Mouse (Mus musculus) kidney, embryonic 14.5 days (tissue): ENCODE data around the gene Gm13695. TPM values are rescaled to one million over a fixed set of nuclear protein-coding genes. Genes with fewer than 3 reads are reported as not detected.
"Not testable (repeated sequence)": the region's sequence is repeated elsewhere in the genome, so short reads cannot be mapped to it uniquely, and the experiment has no call there.

ENCODE experiments used
- ATAC-seq: fragments of 200-750 bp; cut with Nextera tagmentation; 2 replicates; pipeline ENCODE4 v1.8.0; 2017; ENCODE audit warnings: moderate number of reproducible peaks, mild to moderate bottlenecking, moderate TSS enrichment, moderate library complexity; ENCODE audit not compliant: low FRiP score, low TSS enrichment
- H3K27ac ChIP-seq: fragments of 300-500 bp; sonication (generic); 2 replicates; pipeline ENCODE4 v1.5.1; 2014; ENCODE audit warnings: low read depth, mild to moderate bottlenecking, low read length, moderate library complexity, mixed read lengths
- H3K27me3 ChIP-seq: fragments of 300-500 bp; sonication (generic); 2 replicates; pipeline ENCODE4 v1.6.1; 2014; ENCODE audit warnings: mild to moderate bottlenecking, low read length; ENCODE audit not compliant: control insufficient read depth, insufficient read depth
- H3K36me3 ChIP-seq: fragments of 300-500 bp; sonication (generic); 2 replicates; pipeline ENCODE4 v1.6.1; 2014; ENCODE audit warnings: low read length, mixed read lengths; ENCODE audit not compliant: control insufficient read depth, insufficient read depth
- H3K4me1 ChIP-seq: fragments of 300-500 bp; sonication (generic); 2 replicates; pipeline ENCODE4 v1.6.1; 2014; ENCODE audit warnings: low read length, mixed read lengths; ENCODE audit not compliant: control insufficient read depth, insufficient read depth
- H3K4me2 ChIP-seq: fragments of 300-500 bp; sonication (generic); replicated peaks from 2 replicates; pipeline ENCODE4 v1.6.1; 2014; ENCODE audit warnings: low read depth, mild to moderate bottlenecking, low read length
- H3K4me3 ChIP-seq: fragments of 300-500 bp; sonication (generic); 2 replicates; pipeline ENCODE4 v1.5.1; 2014; ENCODE audit warnings: mild to moderate bottlenecking, low read length
- H3K9ac ChIP-seq: fragments of 300-500 bp; sonication (generic); 2 replicates; pipeline ENCODE4 v1.6.1; 2014; ENCODE audit warnings: low read depth, mild to moderate bottlenecking, low read length, moderate library complexity
- H3K9me3 ChIP-seq: fragments of 300-500 bp; sonication (generic); 2 replicates; pipeline ENCODE4 v1.6.1; 2016; ENCODE audit warnings: low read length; ENCODE audit not compliant: control insufficient read depth
- WGBS: fragments of 180-500 bp; shearing (Covaris S2); extraction: QIAGEN DNeasy Blood & Tissue Kit; methylation state at CpG from one replicate; pipeline ENCODE4 v1.1.7; 2014; 5-methylcytosine and 5-hydroxymethylcytosine counted together
- polyA plus RNA-seq: library from polyadenylated mRNA; unstranded; fragments of >200 nt; fragmentation: Nextera tagmentation; extraction: Ambion mirVana; gene quantifications from 2 replicates; pipeline ENCODE4 v1.2.1, GENCODE M21; 2014

The Gm13695 gene
- polyA plus RNA-seq, 1 experiment from 2014 or later: not detected

- H3K4me2 ChIP-seq, H3K4me3 ChIP-seq, H3K27ac ChIP-seq, H3K9ac ChIP-seq, H3K4me1 ChIP-seq, ATAC-seq, H3K9me3 ChIP-seq, H3K36me3 ChIP-seq, H3K27me3 ChIP-seq: not testable (repeated sequence)
- WGBS: no CpG with 5 or more reads among the region's 6 CpGs
These were observed 17.3 kb downstream of the Gm13695 start, which contains the start of gene Gm13697 for GRCm38 (mm10) chr2:83984443-83984842. TSS of gene Gm13697 (plus strand) at chr2:83984743.

GRCm38 (mm10) chr2:83990253-83990652, 23.1 kb downstream of the Gm13695 start, which contains the start of gene Gm13691:
TSS of gene Gm13691 (plus strand) at chr2:83990553.
- H3K9me3 ChIP-seq, H3K4me2 ChIP-seq, H3K4me3 ChIP-seq, H3K4me1 ChIP-seq, H3K27me3 ChIP-seq, H3K27ac ChIP-seq, ATAC-seq, H3K9ac ChIP-seq, H3K36me3 ChIP-seq: not testable (repeated sequence)
- WGBS: no CpG with 5 or more reads among the region's 6 CpGs

- WGBS: 29% methylated on average over 7 of the region's 9 CpGs
- not testable (repeated sequence) for H3K9me3 ChIP-seq, H3K27ac ChIP-seq, H3K27me3 ChIP-seq, H3K4me2 ChIP-seq, H3K9ac ChIP-seq, H3K36me3 ChIP-seq, H3K4me3 ChIP-seq, H3K4me1 ChIP-seq
- ATAC-seq: 0 out of 2 replicates have a peak, but pooled peaks have one; percentile 55
These were observed 26.6 kb downstream of the Gm13695 start for GRCm38 (mm10) chr2:83993639-83994255.

DNA sequence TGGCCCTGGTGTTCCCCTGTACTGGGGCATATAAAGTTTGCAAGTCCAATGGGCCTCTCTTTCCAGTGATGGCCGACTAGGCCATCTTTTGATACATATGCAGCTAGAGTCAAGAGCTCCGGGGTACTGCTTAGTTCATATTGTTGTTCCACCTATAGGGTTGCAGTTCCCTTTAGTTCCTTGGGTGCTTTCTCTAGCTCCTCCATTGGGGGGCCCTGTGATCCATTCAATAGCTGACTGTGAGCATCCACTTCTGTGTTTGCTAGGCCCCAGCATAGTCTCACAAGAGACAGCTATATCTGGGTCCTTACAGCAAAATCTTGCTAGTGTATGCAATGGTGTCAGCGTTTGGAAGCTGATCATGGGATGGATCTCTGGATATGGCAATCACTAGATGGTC, 27.4 kb downstream of the Gm13695 start:
- not testable (repeated sequence) for H3K9me3 ChIP-seq, H3K4me1 ChIP-seq, H3K27me3 ChIP-seq, H3K4me2 ChIP-seq, H3K36me3 ChIP-seq, H3K9ac ChIP-seq, H3K27ac ChIP-seq, ATAC-seq, H3K4me3 ChIP-seq
- no CpG with 5 or more reads among the region's 3 CpGs for WGBS

DNA sequence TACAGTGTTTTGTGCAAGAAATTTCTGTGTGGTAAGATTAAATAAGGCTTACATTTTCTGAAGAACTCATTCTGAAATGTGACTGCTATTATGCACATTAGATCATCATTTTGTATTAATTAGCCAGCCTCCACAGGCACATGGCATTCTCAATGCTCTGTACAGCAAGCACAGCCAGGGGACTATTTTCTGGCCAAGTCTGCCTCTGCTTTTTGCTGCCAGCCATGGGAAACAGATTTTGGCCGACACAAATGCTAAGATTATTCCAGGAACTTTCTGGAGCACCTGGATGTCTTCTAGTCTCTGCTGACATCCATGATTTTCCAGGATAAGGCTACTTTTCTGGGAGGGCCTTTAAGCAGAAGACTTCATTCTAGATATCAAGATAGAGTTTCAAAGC, 41.8 kb downstream of the Gm13695 start:
- Histone ChIP-seq H3K9ac (no peak overlapping the region), H3K4me3 (no peak overlapping the region), H3K27me3 (no peaks in the 10 kb centered on the region), H3K27ac (no peak overlapping the region), H3K36me3 (no peaks in the 10 kb centered on the region), H3K4me2 (no peak overlapping the region), H3K9me3 (no peaks in the 10 kb centered on the region), H3K4me1 (no peaks in the 10 kb centered on the region)
- WGBS: 66% methylated on average over 1 of the region's 1 CpGs
- ATAC-seq: no peak

DNA sequence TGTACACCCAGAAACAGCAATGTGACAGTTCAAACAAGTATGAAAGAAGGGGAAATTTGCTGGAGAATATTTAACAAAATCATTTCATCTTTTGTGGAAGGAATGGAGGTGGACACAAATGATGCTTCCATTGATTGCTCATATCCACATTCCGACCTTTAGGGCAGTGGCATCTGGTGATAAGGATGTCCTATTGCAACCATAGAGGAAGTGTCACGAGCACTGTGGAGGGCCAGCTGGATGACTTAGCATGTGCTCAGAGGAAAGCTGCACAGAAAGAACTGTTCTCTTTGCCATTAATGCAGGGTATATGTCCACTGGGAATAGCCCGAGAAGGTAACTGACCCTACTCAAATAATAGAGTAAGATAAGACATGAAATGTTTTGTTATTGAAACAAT, 42.7 kb downstream of the Gm13695 start:
- no peak overlapping the region for H3K9ac ChIP-seq
- no peaks in the 10 kb centered on the region for H3K36me3 ChIP-seq
- H3K9me3 ChIP-seq: no peaks in the 10 kb centered on the region
- no peaks in the 10 kb centered on the region for H3K4me1 ChIP-seq
- H3K27me3 ChIP-seq: no peaks in the 10 kb centered on the region
- no peak for ATAC-seq
- no peak overlapping the region for H3K4me3 ChIP-seq
- no peak overlapping the region for H3K4me2 ChIP-seq
- WGBS: 75% methylated on average over 3 of the region's 3 CpGs
- H3K27ac ChIP-seq: no peak overlapping the region

GRCm38 (mm10) chr2:84014572-84014971, 47.5 kb downstream of the Gm13695 start:
- Histone ChIP-seq H3K4me3 (no peak overlapping the region), H3K9ac (no peak overlapping the region), H3K27me3 (no peaks in the 10 kb centered on the region), H3K9me3 (no peaks in the 10 kb centered on the region), H3K4me1 (no peaks in the 10 kb centered on the region), H3K36me3 (no peaks in the 10 kb centered on the region), H3K27ac (no peak overlapping the region), H3K4me2 (no peak overlapping the region)
- WGBS: 73% methylated on average over 6 of the region's 6 CpGs
- ATAC-seq: no peak

- not testable (repeated sequence) for H3K4me2 ChIP-seq, H3K9me3 ChIP-seq, H3K4me1 ChIP-seq, H3K9ac ChIP-seq, H3K4me3 ChIP-seq, H3K36me3 ChIP-seq, H3K27me3 ChIP-seq, H3K27ac ChIP-seq, ATAC-seq
- 84% methylated on average over 4 of the region's 5 CpGs for WGBS
These were observed 49.2 kb downstream of the Gm13695 start for GRCm38 (mm10) chr2:84016291-84016690.

GRCm38 (mm10) chr2:84018330-84018729, 51.2 kb downstream of the Gm13695 start:
- peak overlapping the region; percentile 30; the same call in 1 of the 2 replicates for H3K27ac ChIP-seq
- ATAC-seq: no peak
- no peak overlapping the region for H3K4me2 ChIP-seq
- no peaks in the 10 kb centered on the region for H3K27me3 ChIP-seq
- H3K9ac ChIP-seq: no peak overlapping the region
- no peaks in the 10 kb centered on the region for H3K4me1 ChIP-seq
- no peaks in the 10 kb centered on the region for H3K36me3 ChIP-seq
- WGBS: 53% methylated on average over 3 of the region's 3 CpGs
- H3K9me3 ChIP-seq: no peaks in the 10 kb centered on the region
- H3K4me3 ChIP-seq: no peak overlapping the region
